Mouse (Mus musculus) liver, embryonic 14.5 days (tissue): ENCODE measurements around the gene U2surp.

Experiments used
- CTCF ChIP-seq: IDR thresholded peaks from 2 replicates; pipeline ENCODE4 v1.5.1; 2016; ENCODE audit warnings: antibody characterized with exemption, low read depth, control low read depth
- EP300 ChIP-seq: IDR thresholded peaks from 2 replicates; pipeline ENCODE4 v1.6.1; 2016; ENCODE audit warnings: antibody characterized with exemption, low read depth

DNA sequence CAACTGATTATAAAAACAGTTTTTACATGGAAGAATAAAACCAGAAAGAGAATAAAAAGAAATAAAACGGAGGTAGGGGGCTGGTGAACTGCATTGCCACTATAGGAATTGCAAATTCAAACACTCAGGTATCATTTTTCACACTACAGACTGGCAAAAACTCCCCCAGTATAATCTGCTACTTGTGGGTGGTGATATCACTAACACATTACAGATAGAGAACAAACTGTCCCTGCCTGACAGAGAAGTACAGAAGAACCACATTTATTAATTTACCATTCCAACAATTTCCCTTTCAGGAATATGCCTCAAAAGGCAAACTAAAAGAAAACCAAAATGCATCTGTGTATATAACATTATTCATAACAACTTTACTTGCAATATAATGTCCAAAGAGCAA is 16.8 kb downstream of the U2surp start:
- no peak for TF ChIP-seq CTCF
- no peak for TF ChIP-seq EP300
